Mouse (Mus musculus): ENCODE measurements around the gene Rinl. TPM values are rescaled to one million over a fixed set of nuclear protein-coding genes. Genes with fewer than 3 reads are reported as not detected.

Gene Rinl
- polyA plus RNA-seq, 1 experiment from 2014 or later, result 1.8 TPM

DNA sequence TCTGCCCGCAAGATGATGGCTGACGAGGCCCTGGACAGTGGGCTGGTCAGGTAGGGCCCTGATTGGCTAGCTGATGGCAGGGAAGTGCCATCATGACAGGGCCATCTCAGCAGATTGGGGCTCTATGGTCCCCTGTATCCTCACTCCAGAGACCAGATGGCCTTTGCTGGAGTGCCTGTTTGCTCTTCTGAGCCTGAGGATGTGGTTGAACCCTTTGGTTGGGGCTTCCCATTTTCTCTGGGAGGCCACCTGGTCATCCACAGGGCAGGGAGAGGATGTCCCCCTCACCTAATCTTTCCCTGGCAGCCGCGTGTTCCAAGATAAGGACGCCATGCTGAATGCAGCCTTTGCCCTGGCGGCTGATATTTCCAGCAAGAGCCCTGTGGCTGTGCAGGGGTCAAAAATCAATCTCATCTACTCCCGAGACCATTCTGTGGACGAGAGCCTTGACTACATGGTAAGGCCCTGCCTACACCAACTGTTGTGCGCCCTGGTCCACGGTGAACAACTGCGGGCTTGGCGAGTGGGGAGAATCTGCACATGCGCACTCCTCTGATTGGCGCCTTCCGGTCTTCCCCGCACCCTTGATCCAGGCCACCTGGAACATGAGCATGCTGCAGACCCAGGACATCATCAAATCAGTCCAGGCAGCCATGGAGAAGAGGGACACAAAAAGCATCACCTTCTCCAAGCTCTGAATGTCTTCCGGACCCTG, 42.8 kb downstream of the Rinl start:
- no peak for ATAC-seq (replicated peaks)
- Histone ChIP-seq H3K4me2 (replicated peaks) (no peak overlapping the region), H3K27me3 (no peaks in the 10 kb centered on the region), H3K4me3 (no peak overlapping the region), H3K9ac (replicated peaks) (no peak overlapping the region), H3K4me1 (no peaks in the 10 kb centered on the region), H3K27ac (replicated peaks) (no peak overlapping the region), H3K9me3 (no peaks in the 10 kb centered on the region), H3K36me3 (peaks cover 12% of the 10 kb centered on the region; the same call in 1 of the 2 replicates)
- WGBS, result 94% methylated on average over 17 of the region's 17 CpGs

- Histone ChIP-seq H3K9ac (replicated peaks) (no peak overlapping the region), H3K4me3 (no peak overlapping the region), H3K27me3 (no peaks in the 10 kb centered on the region), H3K36me3 (peaks cover 12% of the 10 kb centered on the region; the same call in 1 of the 2 replicates), H3K4me2 (replicated peaks) (no peak overlapping the region), H3K4me1 (no peaks in the 10 kb centered on the region), H3K9me3 (no peaks in the 10 kb centered on the region), H3K27ac (replicated peaks) (no peak overlapping the region)
- ATAC-seq (replicated peaks), result no peak
- 84% methylated on average over 6 of the region's 6 CpGs for WGBS
These were observed 43.4 kb downstream of the Rinl start for GRCm38 (mm10) chr7:28832137-28832536.

DNA sequence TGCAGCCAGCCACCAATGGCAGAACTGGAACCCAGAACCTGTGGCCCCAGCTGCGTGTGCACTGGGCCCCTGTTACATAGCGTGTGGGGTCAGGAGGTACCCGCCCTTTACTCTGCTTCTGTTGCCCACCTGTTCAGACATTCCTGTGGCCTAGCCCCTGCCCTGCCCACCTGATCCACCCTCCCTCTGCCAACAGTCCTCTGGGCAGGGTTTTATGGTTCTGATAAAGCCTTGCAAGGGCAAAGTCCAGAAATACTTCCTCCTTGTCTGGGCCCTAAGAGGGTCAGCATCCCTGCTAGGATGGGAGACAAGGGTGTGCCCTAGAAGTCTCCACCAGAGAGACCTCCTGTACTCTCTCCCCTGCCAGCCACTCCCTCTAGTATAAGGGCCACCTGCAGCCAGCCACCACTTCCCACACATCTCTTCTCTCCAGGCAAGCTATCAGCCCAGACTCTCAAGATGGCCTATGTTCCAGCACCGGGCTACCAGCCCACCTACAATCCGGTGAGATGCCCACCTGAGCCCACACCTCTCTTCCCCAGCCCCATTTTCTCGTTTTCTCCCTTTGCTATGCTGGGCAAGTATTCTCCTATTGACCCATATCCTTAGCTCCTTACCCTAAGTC, 45.1 kb downstream of the Rinl start, which contains the start of gene Lgals4:
Gene Lgals4 (plus strand): TSS at position 132 of the 625 bp plus-strand sequence.
- WGBS, result 89% methylated on average over 6 of the region's 6 CpGs

GRCm38 (mm10) chr7:28836936-28837335, 48.2 kb downstream of the Rinl start:
- Histone ChIP-seq H3K27ac (replicated peaks) (no peak overlapping the region), H3K27me3 (no peaks in the 10 kb centered on the region), H3K36me3 (no peaks in the 10 kb centered on the region), H3K9ac (replicated peaks) (no peak overlapping the region), H3K4me3 (no peak overlapping the region), H3K4me1 (no peaks in the 10 kb centered on the region), H3K9me3 (no peaks in the 10 kb centered on the region), H3K4me2 (replicated peaks) (no peak overlapping the region)
- WGBS, result 87% methylated on average over 5 of the region's 5 CpGs
- ATAC-seq (replicated peaks), result no peak

More for the DNA sequence above, 45.1 kb downstream of the Rinl start, which contains the start of gene Lgals4:
- Histone ChIP-seq H3K9me3 (no peaks in the 10 kb centered on the region), H3K27ac (replicated peaks) (no peak within 1 kb of the TSS), H3K36me3 (peaks cover 12% of the 10 kb centered on the region; the same call in 1 of the 2 replicates), H3K4me2 (replicated peaks) (no peak within 1 kb of the TSS), H3K4me3 (no peak within 1 kb of the TSS), H3K9ac (replicated peaks) (no peak within 1 kb of the TSS), H3K27me3 (no peaks in the 10 kb centered on the region), H3K4me1 (no peaks in the 10 kb centered on the region)
- no peak for ATAC-seq (replicated peaks)

DNA sequence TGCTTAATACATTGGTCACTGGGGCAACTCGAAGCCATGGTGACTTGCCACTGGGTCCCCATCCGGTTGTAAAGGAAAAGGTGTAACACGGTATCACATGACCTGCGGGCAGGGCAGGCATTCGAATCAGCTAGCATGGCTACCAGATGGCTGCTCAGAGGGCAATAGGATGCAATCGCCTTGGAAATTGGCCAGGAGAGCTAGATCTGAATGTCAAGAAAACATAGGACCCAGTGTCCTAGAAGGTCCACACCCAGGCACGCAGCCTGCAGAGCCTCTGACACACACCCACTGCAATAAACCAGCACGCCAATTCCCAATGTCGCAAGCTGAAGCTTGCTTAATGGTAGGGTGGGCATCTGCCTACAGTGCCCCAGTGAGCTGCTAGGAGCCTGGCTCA, 49.6 kb downstream of the Rinl start:
- no peaks in the 10 kb centered on the region for H3K27me3 ChIP-seq
- 86% methylated on average over 9 of the region's 9 CpGs for WGBS
- ATAC-seq (replicated peaks), result no peak
- H3K36me3 ChIP-seq, result no peaks in the 10 kb centered on the region
- H3K4me2 ChIP-seq (replicated peaks), result no peak overlapping the region
- H3K27ac ChIP-seq (replicated peaks), result no peak overlapping the region
- no peaks in the 10 kb centered on the region for H3K9me3 ChIP-seq
- no peak overlapping the region for H3K4me3 ChIP-seq
- no peaks in the 10 kb centered on the region for H3K4me1 ChIP-seq
- no peak overlapping the region for H3K9ac ChIP-seq (replicated peaks)

DNA sequence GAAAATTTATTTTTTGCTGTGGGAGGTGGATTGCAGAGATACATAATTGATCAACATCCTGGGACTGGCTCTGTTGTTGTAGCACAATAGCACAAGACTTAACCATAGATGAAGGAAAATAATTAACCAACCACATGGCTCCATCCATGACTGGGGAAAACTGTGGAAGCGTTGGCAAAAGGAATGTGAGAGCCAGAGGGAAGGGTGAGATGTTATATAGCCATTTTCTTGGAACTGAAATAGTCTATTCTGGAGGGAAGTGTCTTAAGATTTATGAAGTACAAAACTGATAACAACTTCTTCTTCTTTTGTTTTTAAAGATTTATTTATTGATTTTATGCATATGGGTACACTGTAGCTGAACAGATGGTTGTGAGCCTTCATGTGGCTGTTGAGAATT, 58.5 kb downstream of the Rinl start:
- H3K4me1 ChIP-seq, result no peaks in the 10 kb centered on the region
- H3K27me3 ChIP-seq, result no peaks in the 10 kb centered on the region
- H3K4me2 ChIP-seq (replicated peaks), result no peak overlapping the region
- H3K4me3 ChIP-seq, result no peak overlapping the region
- no peak overlapping the region for H3K27ac ChIP-seq (replicated peaks)
- no peak for ATAC-seq (replicated peaks)
- no peak overlapping the region for H3K9ac ChIP-seq (replicated peaks)
- 79% methylated on average over 1 of the region's 1 CpGs for WGBS
- no peaks in the 10 kb centered on the region for H3K9me3 ChIP-seq
- H3K36me3 ChIP-seq, result no peaks in the 10 kb centered on the region

Other genes with a start within 250 kb of the Rinl start
- not detected in 2 replicates for gene Sycn, start 248.1 kb upstream of the Rinl start, polyA plus RNA-seq (2015; fragmentation: Nextera tagmentation; extraction: Ambion mirVana)
- not detected in 2 replicates for gene Nccrp1, start 241.7 kb upstream of the Rinl start, polyA plus RNA-seq (2015; fragmentation: Nextera tagmentation; extraction: Ambion mirVana)
- 24.3 and 25.7 TPM in 2 replicates for gene Samd4b, start 190.8 kb upstream of the Rinl start, polyA plus RNA-seq (2015; fragmentation: Nextera tagmentation; extraction: Ambion mirVana)
- 28.9 and 30.0 TPM in 2 replicates for gene Pak4, start 190.8 kb upstream of the Rinl start, polyA plus RNA-seq (2015; fragmentation: Nextera tagmentation; extraction: Ambion mirVana)
- not detected in 2 replicates for gene Acp7, start 157.6 kb upstream of the Rinl start, polyA plus RNA-seq (2015; fragmentation: Nextera tagmentation; extraction: Ambion mirVana)
- 6.3 TPM in 2 replicates for gene Fbxo27, start 96.1 kb upstream of the Rinl start, polyA plus RNA-seq (2015; fragmentation: Nextera tagmentation; extraction: Ambion mirVana)
- gene Fbxo17, start 72.2 kb upstream of the Rinl start, polyA plus RNA-seq (2015; fragmentation: Nextera tagmentation; extraction: Ambion mirVana), result 3.3 and 3.8 TPM in 2 replicates
- 109 and 113 TPM in 2 replicates for gene Mrps12, start 47.1 kb upstream of the Rinl start, polyA plus RNA-seq (2015; fragmentation: Nextera tagmentation; extraction: Ambion mirVana)
- 18.5 and 18.6 TPM in 2 replicates for gene Sars2, start 47.0 kb upstream of the Rinl start, polyA plus RNA-seq (2015; fragmentation: Nextera tagmentation; extraction: Ambion mirVana)
- 0.27 TPM in 1 of 2 replicates, not detected in the other for gene Ccer2, start 32.8 kb upstream of the Rinl start, polyA plus RNA-seq (2015; fragmentation: Nextera tagmentation; extraction: Ambion mirVana)
- gene Sirt2, start 22.2 kb upstream of the Rinl start, polyA plus RNA-seq (2015; fragmentation: Nextera tagmentation; extraction: Ambion mirVana), result 105 and 109 TPM in 2 replicates
- 59.0 and 62.0 TPM in 2 replicates for gene Nfkbib, start 21.5 kb upstream of the Rinl start, polyA plus RNA-seq (2015; fragmentation: Nextera tagmentation; extraction: Ambion mirVana)
- gene Hnrnpl, start 19.6 kb downstream of the Rinl start, polyA plus RNA-seq (2015; fragmentation: Nextera tagmentation; extraction: Ambion mirVana), result 231 and 243 TPM in 2 replicates
- 85.2 and 86.5 TPM in 2 replicates for gene Ech1, start 36.2 kb downstream of the Rinl start, polyA plus RNA-seq (2015; fragmentation: Nextera tagmentation; extraction: Ambion mirVana)
- gene Lgals4, start 44.9 kb downstream of the Rinl start, polyA plus RNA-seq (2015; fragmentation: Nextera tagmentation; extraction: Ambion mirVana), result 4.2 and 4.9 TPM in 2 replicates
- 2.6 and 3.5 TPM in 2 replicates for gene Lgals7, start 74.9 kb downstream of the Rinl start, polyA plus RNA-seq (2015; fragmentation: Nextera tagmentation; extraction: Ambion mirVana)
- 0.57 and 0.80 TPM in 2 replicates for gene Capn12, start 92.5 kb downstream of the Rinl start, polyA plus RNA-seq (2015; fragmentation: Nextera tagmentation; extraction: Ambion mirVana)
- gene Actn4, start 173.4 kb downstream of the Rinl start, polyA plus RNA-seq (2015; fragmentation: Nextera tagmentation; extraction: Ambion mirVana), result 134 TPM in 2 replicates
- gene Eif3k, start 192.9 kb downstream of the Rinl start, polyA plus RNA-seq (2015; fragmentation: Nextera tagmentation; extraction: Ambion mirVana), result 303 and 307 TPM in 2 replicates
- 5.5 and 7.7 TPM in 2 replicates for gene Map4k1, start 193.1 kb downstream of the Rinl start, polyA plus RNA-seq (2015; fragmentation: Nextera tagmentation; extraction: Ambion mirVana)